Mouse (Mus musculus): ENCODE results near the gene Sgms1.

- TF ChIP-seq POLR2A (IDR thresholded peaks at IDR 0.05; ENCODE audit: control insufficient read depth, low read depth, low read length) (no peak), CTCF (IDR thresholded peaks at IDR 0.05; ENCODE audit: control insufficient read depth, insufficient read depth, insufficient replicate concordance, low read depth, low read length) (no peak)
Observed at GRCm38 (mm10) chr19:32424706-32425105, 35.2 kb upstream of the Sgms1 start.

Measured in testis, adult 2 months (tissue).